Mouse (Mus musculus) lung, adult 2 months (tissue): ENCODE data around the gene Prdm16.

Experiments used
- CTCF ChIP-seq: fragments of 200-500 bp; IDR thresholded peaks from 2 replicates; pipeline ENCODE4 v1.5.1; 2011; ENCODE audit warnings: mild to moderate bottlenecking, low read length, control low read depth; ENCODE audit not compliant: insufficient read depth
- POLR2A ChIP-seq: fragments of 200-500 bp; IDR thresholded peaks from 2 replicates; pipeline ENCODE4 v1.6.1; 2011; ENCODE audit warnings: low read depth, mild to moderate bottlenecking, control low read depth, low read length, borderline replicate concordance; ENCODE audit errors: extremely low read depth

DNA sequence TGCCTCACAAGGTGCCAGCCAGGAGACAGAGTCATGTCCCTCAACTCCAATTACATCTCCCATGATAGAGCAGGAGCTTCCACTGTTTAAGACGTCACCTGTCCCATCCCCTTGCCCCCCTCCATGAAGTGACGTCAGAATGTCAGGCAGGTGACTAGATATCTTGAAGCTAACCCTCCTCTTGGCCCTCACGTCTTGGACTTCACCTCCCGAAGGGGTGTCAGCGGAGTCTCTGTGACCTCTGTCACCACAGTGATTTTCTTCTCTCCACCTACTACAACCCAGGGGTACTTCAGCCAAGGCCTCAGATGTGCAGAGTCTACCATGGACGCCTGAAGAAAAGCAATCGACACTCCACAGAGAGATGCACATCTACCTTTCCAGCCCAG, 32.2 kb downstream of the Prdm16 start:
- TF ChIP-seq CTCF (no peak), POLR2A (no peak)
